Mouse (Mus musculus) adrenal gland, postnatal 10 days (tissue): ENCODE measurements around the gene Tmem14c. TPM values are rescaled to one million over a fixed set of nuclear protein-coding genes. Genes with fewer than 3 reads are reported as not detected.
"Not testable (repeated sequence)": the region's sequence is repeated elsewhere in the genome, so short reads cannot be mapped to it uniquely, and the experiment has no call there.

Experiments
- DNase-seq: peaks from one replicate; pipeline ENCODE4 v3.0.0; 2021; ENCODE audit warnings: mixed read lengths
- long read RNA-seq, 2 experiments: library from polyadenylated mRNA; stranded (forward); transcript quantifications; one replicate each; pipeline ENCODE4 v2.0.0; 2021
- total RNA-seq, 2 experiments: library from RNA; stranded (reverse); gene quantifications; 2 replicates each; pipeline ENCODE4 v1.2.3; 2021

Gene Tmem14c
- total RNA-seq = 100 to 1,000 TPM; 310 to 344 TPM
- long read RNA-seq, experiment 1, transcript Tmem14c-201 (6 exons, 914 nt) = major isoform, 284 of 376 reads
- long read RNA-seq, experiment 1, partial matches to known transcripts = 62 of 376 reads
- long read RNA-seq, experiment 1, other reads (novel, unspliced or antisense) = 30 of 376 reads
- long read RNA-seq, experiment 2, transcript Tmem14c-201 (6 exons, 914 nt) = major isoform, 209 of 237 reads
- long read RNA-seq, experiment 2, partial matches to known transcripts = 13 of 237 reads
- long read RNA-seq, experiment 2, other reads (novel, unspliced or antisense) = 15 of 237 reads

- peak; percentile 98 for DNase-seq
These were observed at the start of gene Tmem14c for GRCm38 (mm10) chr13:41015829-41016634. Tmem14c (plus strand) TSS chr13:41016292.

- no peak for DNase-seq
These were observed 48.5 kb upstream of the Tmem14c start for GRCm38 (mm10) chr13:40967609-40968008.

- peak; percentile 15 for DNase-seq
These were observed 47.5 kb upstream of the Tmem14c start for GRCm38 (mm10) chr13:40968564-40968963.

- no peak for DNase-seq
These were observed 46.2 kb upstream of the Tmem14c start for GRCm38 (mm10) chr13:40969761-40970390.

DNA sequence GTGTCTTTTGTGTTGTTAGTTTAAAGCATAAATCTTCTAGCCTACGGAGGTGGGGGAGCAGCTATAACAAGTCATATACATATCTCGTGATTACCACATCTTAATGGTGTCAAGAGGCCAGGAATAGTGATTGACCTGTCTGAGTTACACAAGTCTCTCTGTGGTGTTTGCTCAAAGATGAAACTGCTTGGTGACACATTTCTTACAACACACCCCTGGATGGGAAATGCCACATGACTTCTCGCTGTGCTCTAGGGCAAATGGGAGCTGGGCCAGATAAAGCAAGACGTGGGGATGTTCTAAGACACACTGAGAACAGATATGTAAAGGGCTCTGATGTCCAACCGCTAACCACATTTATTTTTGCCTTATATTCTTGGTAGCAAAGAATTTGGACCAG lies 44.8 kb upstream of the Tmem14c start:
- no peak for DNase-seq

DNA sequence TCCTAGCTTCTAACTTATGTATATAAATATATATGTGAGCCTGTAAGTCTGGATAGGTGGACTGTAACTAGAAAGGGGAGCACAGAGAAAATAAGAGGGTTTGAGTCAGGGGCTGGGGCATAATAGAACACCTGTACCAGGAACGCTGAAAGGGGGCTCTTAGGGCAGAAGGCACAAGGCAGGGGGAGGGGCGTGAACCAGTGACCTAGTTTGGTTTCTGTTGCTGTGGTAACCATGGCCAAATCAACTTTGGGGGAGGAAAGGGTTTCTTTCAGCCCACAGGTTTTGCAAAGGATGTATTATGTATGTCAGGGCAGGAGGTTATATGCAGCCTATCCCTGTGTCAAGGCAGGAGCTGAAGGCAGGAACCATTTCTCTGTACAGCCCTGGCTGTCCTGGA lies 44.3 kb upstream of the Tmem14c start:
- DNase-seq = no peak

DNA sequence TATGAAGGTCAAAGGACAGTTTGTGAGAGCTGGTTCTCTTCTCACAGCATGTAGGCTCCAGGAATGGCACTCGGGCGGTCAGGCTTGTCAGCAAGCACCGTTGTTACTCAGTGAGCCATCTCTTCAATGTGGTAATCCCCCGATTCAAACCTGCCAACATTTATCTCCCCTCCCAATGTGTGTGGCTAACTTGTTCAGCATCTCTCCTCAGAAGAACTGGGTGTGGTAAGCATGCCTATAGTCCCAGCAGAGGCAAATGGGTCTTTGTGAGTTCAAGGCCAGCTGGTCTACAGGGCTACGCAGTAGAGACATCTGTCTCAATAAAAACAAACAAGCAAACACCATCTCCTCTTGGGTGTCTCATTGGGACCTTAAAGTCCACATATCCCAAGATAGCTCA lies 43.1 kb upstream of the Tmem14c start:
- DNase-seq = no peak

DNA sequence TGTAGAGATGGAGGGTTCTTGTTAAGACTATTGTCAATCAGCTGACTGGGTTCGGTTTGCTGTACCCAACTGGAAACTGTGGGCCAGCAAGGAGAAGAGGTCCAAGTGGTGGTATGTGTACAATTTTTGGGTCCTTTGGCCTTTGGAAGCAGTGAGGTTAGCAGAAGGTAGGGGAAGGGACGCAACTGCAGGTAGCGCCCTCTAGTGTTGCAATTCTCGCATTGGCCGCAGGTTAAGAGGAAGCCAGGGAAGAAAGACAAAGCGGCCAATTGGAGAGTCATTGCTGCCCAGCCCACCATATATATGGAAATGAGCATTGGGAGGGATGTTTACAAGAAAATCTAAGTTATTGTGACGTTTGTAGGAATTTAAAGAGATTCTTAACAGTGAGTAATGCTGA lies 38.5 kb upstream of the Tmem14c start:
- peak; percentile 71 for DNase-seq

- no peak for DNase-seq
These were observed 37.4 kb upstream of the Tmem14c start for GRCm38 (mm10) chr13:40978652-40979051.

DNA sequence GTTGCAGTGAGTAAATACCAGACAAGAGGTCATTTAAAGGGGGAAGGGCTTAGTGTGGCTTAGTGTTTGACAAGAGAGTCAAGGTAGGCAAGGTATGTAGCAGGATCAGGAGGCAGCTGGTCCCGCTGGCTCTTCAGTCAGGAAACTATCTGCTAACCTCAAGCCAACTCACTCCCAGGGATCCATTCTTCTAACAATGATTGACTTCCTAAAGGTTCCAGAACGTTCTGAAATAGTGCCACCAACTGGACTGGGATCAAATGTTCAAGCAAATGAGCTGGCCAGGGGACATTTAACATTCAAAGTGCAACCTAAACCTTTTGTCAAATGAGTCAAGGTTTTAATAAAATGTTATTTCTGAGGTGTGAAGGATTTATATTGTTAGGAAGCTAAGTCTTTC lies 36.8 kb upstream of the Tmem14c start:
- DNase-seq = no peak

DNA sequence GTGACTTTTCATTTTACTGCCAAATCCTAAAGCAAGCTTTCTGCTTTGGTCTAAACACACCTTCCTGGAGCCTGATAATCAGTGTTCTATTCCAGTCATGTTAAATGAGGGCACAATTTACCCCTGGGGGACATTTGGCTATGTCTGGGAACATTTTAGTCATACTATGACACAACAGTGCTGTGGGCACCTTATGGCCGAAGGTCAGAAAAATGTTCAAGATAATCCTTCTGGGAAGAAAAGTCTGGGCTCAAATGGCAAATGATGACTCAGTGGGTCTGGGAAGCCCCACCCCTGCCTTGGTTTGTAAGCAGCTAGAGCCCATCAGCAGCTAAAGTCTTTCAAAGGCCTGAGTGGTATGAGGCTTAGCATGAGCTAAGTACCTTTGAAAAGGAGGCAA lies 33.3 kb upstream of the Tmem14c start:
- peak; percentile 12 for DNase-seq

DNA sequence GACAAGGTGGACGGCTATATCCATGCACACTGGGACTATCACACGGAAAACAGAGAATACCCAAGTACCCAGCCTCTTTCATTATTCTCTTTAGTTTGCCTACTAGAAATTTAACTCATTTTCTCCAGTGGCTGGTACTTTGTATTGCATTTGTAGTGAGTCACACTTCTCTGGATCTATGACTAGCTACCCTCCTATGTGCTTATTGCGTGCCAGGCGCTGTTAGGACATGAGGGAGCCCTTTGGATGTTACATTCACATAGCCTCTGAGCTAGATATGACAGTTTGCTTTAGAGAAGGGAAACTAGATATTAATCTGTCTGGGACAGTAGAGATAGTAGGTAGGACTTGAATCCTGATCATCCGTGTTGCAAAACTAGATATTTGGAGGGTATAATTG lies 30.0 kb upstream of the Tmem14c start:
- DNase-seq = no peak

DNA sequence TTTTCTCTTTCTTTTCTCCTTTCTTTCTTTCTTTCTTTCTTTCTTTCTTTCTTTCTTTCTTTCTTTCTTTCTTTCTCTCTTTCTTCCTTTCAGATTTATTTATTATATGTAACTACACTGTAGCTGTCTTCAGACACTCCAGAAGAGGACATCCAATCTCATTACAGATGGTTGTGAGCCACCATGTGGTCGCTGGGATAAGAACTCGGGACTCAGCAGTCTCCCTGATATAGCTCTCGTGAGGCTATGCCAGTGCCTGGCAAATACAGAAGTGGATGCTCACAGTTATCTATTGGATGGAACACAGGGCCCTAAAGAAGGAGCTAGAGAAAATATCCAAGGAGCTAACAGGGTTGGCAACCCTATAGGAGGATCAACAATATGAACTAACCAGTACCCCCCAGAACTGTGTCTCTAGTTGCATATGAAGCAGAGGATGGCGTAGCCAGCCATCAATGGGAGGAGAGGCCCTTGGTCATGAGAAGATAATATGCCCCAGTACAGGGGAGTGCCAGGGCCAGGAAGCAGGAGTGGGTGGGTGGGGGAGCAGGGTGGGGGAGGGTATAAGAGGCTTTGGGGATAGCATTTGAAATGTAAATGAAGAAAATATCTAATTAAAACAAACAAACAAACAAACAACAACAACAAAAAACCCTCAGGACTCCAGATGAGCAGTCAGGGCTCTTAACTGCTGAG lies 28.3 kb upstream of the Tmem14c start:
- not testable (repeated sequence) for DNase-seq

GRCm38 (mm10) chr13:40988418-40988817 lies 27.7 kb upstream of the Tmem14c start:
- DNase-seq = no peak

DNA sequence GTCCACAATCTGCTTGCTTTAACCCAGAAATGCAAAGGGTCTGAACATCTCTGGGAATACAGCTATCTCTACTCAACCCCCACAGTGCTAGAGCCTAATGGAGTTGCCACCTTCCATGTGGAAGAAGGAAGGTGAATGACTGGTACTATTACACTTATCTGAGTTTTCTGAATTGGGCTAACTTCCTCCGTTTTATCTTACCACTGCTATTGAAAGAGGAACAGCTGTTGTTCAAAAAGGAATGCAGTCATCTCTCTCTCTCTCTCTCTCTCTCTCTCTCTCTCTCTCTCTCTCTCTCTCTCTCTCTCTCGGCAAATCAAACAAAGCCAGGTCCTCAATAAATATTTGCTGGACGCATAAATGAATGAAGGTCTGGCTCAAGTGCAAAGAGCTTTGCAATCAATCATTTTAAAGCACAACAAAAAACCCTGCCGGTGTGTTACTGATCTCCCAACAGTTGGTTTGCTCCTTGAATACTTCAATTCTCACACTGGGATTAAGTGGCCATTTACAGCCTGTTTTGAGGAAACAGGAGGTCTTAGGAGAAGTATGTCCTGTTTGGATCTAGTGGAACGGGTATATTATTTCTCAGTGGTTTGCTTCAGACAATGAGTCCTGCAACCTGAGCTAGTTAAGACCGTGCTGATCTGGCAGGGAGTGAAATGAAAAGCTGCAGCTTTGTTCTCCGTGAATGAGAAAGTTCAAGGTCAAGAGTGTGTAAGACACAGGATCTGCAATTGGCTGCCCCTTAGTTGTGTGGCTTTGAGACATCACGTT lies 21.4 kb upstream of the Tmem14c start:
- DNase-seq = peak; percentile 31

DNA sequence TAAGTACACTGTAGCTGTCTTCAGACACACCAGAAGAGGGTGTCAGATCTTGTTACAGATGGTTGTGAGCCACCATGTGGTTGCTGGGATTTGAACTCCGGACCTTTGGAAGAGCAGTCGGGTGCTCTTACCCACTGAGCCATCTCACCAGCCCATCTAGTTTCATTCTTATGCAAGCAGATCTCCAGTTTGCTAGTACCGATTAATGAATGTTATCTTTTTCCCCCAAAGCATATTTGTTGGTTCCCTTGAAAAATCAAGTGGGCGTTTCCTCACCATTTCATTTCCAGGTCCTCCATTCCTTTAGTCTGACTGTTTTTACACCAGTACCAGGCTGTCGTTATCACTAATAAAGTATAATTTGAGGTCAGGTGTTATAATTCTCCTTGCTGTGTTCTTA lies 17.6 kb upstream of the Tmem14c start:
- DNase-seq = not testable (repeated sequence)

DNA sequence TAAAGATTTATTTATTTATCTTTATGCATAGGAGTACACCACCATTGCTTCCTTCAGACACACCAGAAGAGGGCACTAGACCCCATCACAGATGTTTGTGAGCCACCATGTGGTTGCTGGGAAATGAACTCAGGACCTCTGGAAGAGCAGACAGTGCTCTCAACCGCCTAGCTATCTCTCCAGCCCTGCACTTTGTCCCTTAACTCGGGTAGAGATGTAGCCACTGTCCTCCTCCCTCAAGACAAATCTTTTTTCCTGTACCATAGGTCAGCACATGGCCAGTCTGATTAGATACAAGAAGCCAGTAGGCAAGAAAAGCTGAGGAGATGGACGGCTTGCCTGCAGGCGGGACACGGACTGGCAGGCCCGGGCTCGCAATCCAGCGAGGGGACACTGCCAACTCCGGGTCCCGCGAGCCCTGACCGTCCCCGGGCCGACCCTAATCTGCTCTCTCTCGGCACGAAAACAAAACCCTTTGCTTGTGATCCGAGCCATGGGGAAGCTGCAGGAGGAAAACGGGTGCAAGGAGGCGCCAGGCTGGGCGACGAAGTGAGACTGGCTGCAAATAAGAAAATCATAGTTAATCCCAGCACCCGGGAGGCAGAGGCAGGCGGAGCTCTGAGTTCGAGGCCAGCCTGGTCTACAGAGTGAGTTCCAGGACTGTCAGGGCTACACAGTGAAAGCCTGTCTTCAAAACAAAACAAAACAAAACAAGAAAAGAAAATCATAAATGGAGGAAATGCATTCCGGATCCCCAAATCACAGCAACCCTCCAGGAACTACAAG lies 15.8 kb upstream of the Tmem14c start:
- DNase-seq = peak; percentile 65

- DNase-seq = peak; percentile 95
These were observed 15.0 kb upstream of the Tmem14c start, which contains the start of gene Pak1ip1 for GRCm38 (mm10) chr13:41000926-41001639. Pak1ip1 (plus strand) TSS chr13:41001023.

DNA sequence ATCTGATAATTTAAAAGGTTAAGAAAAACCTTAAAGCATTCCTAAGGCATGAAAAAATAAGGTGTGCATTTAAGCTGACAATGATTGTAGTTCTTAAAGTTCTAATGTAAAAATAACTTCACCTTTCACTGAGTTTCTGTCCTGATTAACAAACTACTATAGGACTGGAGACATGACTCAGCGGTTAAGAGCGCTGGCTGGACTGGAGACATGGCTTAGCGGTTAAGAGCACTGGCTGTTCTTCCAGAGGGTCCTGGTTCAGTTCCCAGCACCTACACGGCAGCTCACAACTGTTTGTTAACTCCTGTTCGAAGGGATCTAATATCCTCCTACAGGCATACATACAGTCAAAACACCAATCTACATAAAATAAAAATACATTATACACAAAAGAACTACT lies 14.1 kb upstream of the Tmem14c start:
- no peak for DNase-seq

- DNase-seq = no peak
These were observed 9.8 kb upstream of the Tmem14c start for GRCm38 (mm10) chr13:41006244-41006643.
